Mouse (Mus musculus): ENCODE results near the gene Fam180a. TPM values are rescaled to one million over a fixed set of nuclear protein-coding genes. Genes with fewer than 3 reads are reported as not detected.

Fam180a gene
- polyA plus RNA-seq, 2 experiments = 0.02 to 0.11 TPM

DNA sequence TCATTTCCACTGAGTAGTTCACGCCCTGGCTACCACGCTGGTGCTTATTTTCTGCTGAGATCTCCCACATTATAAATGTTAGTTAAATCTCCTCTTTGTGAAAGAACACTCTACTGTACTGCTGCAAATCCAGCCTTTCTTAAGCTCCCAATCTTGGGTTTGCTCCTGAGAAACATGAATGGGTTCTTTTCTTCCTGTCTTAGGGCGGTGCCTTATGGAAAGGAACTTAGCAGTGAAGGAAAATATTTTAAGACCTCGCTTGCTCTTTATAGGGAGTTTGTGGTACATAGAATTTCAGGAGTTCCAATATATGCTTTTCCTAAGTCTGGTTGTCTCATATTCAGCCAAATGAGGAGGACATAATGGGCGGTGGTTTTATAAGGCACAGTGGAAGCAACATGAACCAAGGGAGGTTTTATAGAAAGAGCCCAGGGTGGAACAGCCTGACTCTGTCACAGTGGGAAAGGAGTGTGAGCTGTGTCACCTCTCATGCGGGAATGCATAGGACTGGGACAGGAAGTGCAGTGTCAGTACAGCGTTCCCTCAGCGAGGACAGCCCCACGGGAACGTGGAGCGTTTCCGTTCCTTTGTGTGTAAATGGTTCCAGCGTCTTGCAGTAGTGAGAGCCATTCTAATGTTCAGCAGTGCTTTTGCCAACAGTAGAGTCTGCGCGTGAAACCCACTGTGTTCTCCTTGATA, 60.2 kb downstream of the Fam180a start:
- H3K27ac ChIP-seq = no peak overlapping the region
- no peak overlapping the region for H3K9ac ChIP-seq (replicated peaks)
- no peak overlapping the region for H3K4me2 ChIP-seq (ENCODE audit: low read depth)
- H3K4me3 ChIP-seq (ENCODE audit: insufficient read depth in 1 of 2, low read depth in 2 of 2, low read length in 2 of 2) = no peak overlapping the region
- TF ChIP-seq CTCF (IDR thresholded peaks at IDR 0.05; ENCODE audit: low read depth) = no peak
- TF ChIP-seq EP300 (IDR thresholded peaks at IDR 0.05; ENCODE audit: low read depth) = no peak
- H3K36me3 ChIP-seq (replicated peaks; ENCODE audit: control insufficient read depth, insufficient read depth, low read depth) = peaks cover 28% of the 10 kb centered on the region
- no peak for ATAC-seq (ENCODE audit: insufficient read depth)
- peaks cover 5% of the 10 kb centered on the region in 2 experiments; a peak in 3 of 4 replicates for H3K4me1 ChIP-seq (replicated peaks; ENCODE audit: control insufficient read depth in 2 of 2, insufficient read depth in 2 of 2, low read length in 1 of 2)
- WGBS (ENCODE audit: insufficient replicate concordance) = 82% methylated on average over 15 of the region's 15 CpGs
- no peak for DNase-seq (ENCODE audit: low read depth in 3 of 3, low spot score in 3 of 3)
- no peaks in the 10 kb centered on the region for H3K9me3 ChIP-seq (ENCODE audit: control insufficient read depth, low read length)
- no peaks in the 10 kb centered on the region for H3K27me3 ChIP-seq (ENCODE audit: control insufficient read depth, insufficient read depth, low read length)

Other genes starting within 250 kb of the Fam180a start
- 7.0 and 7.3 TPM in 2 replicates for gene Cnot4, start 192.4 kb downstream of the Fam180a start, polyA plus RNA-seq (2012; rRNA removed)
- gene Cnot4, start 192.4 kb downstream of the Fam180a start, polyA plus RNA-seq (2014; fragmentation: Nextera tagmentation; extraction: Ambion mirVana) = 11.2 and 12.0 TPM in 2 replicates
- gene Nup205, start 148.7 kb downstream of the Fam180a start, polyA plus RNA-seq (2012; rRNA removed) = 15.8 and 19.3 TPM in 2 replicates
- gene Nup205, start 148.7 kb downstream of the Fam180a start, polyA plus RNA-seq (2014; fragmentation: Nextera tagmentation; extraction: Ambion mirVana) = 22.3 and 24.7 TPM in 2 replicates
- gene Slc13a4, start 18.0 kb downstream of the Fam180a start, polyA plus RNA-seq (2012; rRNA removed) = 0.03 and 0.04 TPM in 2 replicates
- 0.09 and 0.22 TPM in 2 replicates for gene Slc13a4, start 18.0 kb downstream of the Fam180a start, polyA plus RNA-seq (2014; fragmentation: Nextera tagmentation; extraction: Ambion mirVana)
- 14.5 and 20.4 TPM in 2 replicates for gene Mtpn, start 213.7 kb upstream of the Fam180a start, polyA plus RNA-seq (2012; rRNA removed)
- 30.8 and 34.4 TPM in 2 replicates for gene Mtpn, start 213.7 kb upstream of the Fam180a start, polyA plus RNA-seq (2014; fragmentation: Nextera tagmentation; extraction: Ambion mirVana)

Measured in liver, embryonic 14.5 days (tissue).